Mouse (Mus musculus) megakaryocyte, embryonic 14.5 days (primary cell): Measurements from ENCODE around the gene 2510002D24Rik. TPM values are rescaled to one million over a fixed set of nuclear protein-coding genes. Genes with fewer than 3 reads are reported as not detected.
A peak's percentile ranks its signal among the peaks of the same experiment; 100 is the strongest.
"Not testable (repeated sequence)": the region's sequence is repeated elsewhere in the genome, so short reads cannot be mapped to it uniquely, and the experiment has no call there.

Source experiments
- H3K27me3 ChIP-seq: replicated peaks from 2 replicates; pipeline ENCODE3; 2012; ENCODE audit warnings: inconsistent platforms
- H3K36me3 ChIP-seq: replicated peaks from 2 replicates; pipeline ENCODE3; 2012; ENCODE audit warnings: low read length, inconsistent platforms, mixed read lengths
- H3K4me1 ChIP-seq: 2 replicates; pipeline ENCODE4 v1.6.1; 2012; ENCODE audit warnings: inconsistent platforms
- H3K4me3 ChIP-seq: replicated peaks from 2 replicates; pipeline ENCODE3; 2012; ENCODE audit warnings: moderate library complexity, mild to moderate bottlenecking, inconsistent platforms
- H3K9me3 ChIP-seq: 2 replicates; pipeline ENCODE4 v1.6.1; 2012; ENCODE audit warnings: inconsistent platforms
- FLI1 ChIP-seq: IDR thresholded peaks from 2 replicates; pipeline ENCODE4 v1.6.1; 2012; ENCODE audit warnings: low read length, inconsistent platforms, mixed read lengths
- GATA1 ChIP-seq: IDR thresholded peaks from 3 replicates; pipeline ENCODE4 v1.6.1; 2012; ENCODE audit warnings: mixed read lengths, low read length, inconsistent platforms, borderline replicate concordance
- polyA plus RNA-seq: library from polyadenylated mRNA; stranded (reverse); fragments of >175 nt; gene quantifications from 2 replicates; pipeline ENCODE4 v1.2.3, GENCODE M21; 2012; ENCODE audit warnings: low replicate concordance; ENCODE audit not compliant: insufficient read depth

Gene 2510002D24Rik
- polyA plus RNA-seq, 1 experiment, result 26.8 TPM

GRCm38 (mm10) chr16:18846301-18846820 lies 10.0 kb downstream of the 2510002D24Rik start:
- Histone ChIP-seq H3K27me3 (no peaks in the 10 kb centered on the region), H3K4me1 (no peaks in the 10 kb centered on the region), H3K4me3 (no peak overlapping the region), H3K9me3 (peaks cover 12% of the 10 kb centered on the region; the same call in 1 of the 2 replicates), H3K36me3 (peaks cover 1% of the 10 kb centered on the region)
- no peak for TF ChIP-seq GATA1
- TF ChIP-seq FLI1, result no peak

DNA sequence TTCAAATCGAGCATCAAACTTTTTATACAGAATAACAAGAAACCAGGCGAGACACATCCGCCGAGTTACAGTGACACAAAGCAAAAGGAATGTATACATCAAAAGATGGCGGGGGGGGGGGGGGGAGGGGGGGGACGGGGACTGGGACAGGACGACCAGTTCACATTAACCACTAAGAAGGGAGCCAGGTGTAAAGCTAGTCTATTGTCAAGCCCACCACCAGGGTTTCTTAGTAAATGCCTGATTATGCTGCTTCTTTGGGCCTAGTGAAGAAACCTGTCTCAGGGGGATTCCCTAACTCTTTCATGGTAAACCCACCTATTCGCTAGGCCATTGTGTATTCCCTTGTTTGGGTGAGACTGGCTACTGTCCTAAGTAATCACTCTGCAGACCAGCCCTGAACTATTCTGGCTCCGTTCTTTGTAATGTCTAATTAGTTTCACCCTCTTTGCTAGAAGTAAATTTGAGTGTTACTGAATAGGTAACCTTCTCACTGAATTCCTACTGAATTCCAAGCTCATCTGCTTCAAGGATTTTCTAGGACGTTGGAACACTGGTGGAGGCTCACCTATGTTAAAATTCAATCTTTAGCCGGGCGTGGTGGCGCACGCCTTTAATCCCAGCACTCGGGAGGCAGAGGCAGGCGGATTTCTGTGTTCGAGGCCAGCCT lies 13.3 kb downstream of the 2510002D24Rik start:
- not testable (repeated sequence) for H3K4me1 ChIP-seq, H3K9me3 ChIP-seq, H3K4me3 ChIP-seq, H3K27me3 ChIP-seq, H3K36me3 ChIP-seq

GRCm38 (mm10) chr16:18858551-18858950 lies 22.2 kb downstream of the 2510002D24Rik start:
- H3K36me3 ChIP-seq, result no peaks in the 10 kb centered on the region
- H3K27me3 ChIP-seq, result peaks cover 3% of the 10 kb centered on the region
- TF ChIP-seq GATA1, result no peak
- no peak for TF ChIP-seq FLI1
- H3K4me3 ChIP-seq, result no peak overlapping the region
- H3K4me1 ChIP-seq, result no peaks in the 10 kb centered on the region
- H3K9me3 ChIP-seq, result peaks cover 8% of the 10 kb centered on the region; the same call in 1 of the 2 replicates

- Histone ChIP-seq H3K27me3 (peaks cover 3% of the 10 kb centered on the region), H3K9me3 (peaks cover 8% of the 10 kb centered on the region; the same call in 1 of the 2 replicates), H3K36me3 (no peaks in the 10 kb centered on the region), H3K4me1 (no peaks in the 10 kb centered on the region), H3K4me3 (no peak overlapping the region)
- TF ChIP-seq FLI1 (no peak), GATA1 (no peak)
Observed at GRCm38 (mm10) chr16:18860186-18860585, 23.8 kb downstream of the 2510002D24Rik start.

GRCm38 (mm10) chr16:18870495-18870894 lies 34.1 kb downstream of the 2510002D24Rik start:
- Histone ChIP-seq H3K9me3 (peaks cover 14% of the 10 kb centered on the region), H3K36me3 (peaks cover 50% of the 10 kb centered on the region), H3K4me1 (peaks cover 11% of the 10 kb centered on the region; the same call in 1 of the 2 replicates)
- not testable (repeated sequence) for H3K4me3 ChIP-seq, H3K27me3 ChIP-seq

DNA sequence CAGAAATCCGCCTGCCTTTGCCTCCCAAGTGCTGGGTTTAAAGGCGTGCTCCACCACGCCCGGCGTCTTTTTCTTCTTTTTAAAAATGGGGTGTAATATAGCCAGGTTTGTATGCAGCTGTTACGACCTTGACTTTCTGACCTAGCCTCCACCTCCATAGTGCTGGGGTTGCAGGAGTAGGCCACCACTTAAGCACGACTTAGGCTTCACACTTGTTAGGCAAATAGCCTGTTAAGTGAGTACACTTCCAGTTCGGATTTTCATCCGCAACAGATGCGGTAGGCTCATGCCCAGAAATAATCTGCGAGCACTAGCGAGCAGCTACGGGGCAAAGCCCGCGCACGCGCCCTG lies 39.7 kb downstream of the 2510002D24Rik start:
- Histone ChIP-seq H3K27me3 (no peaks in the 10 kb centered on the region), H3K4me1 (peaks cover 38% of the 10 kb centered on the region), H3K9me3 (no peaks in the 10 kb centered on the region), H3K36me3 (peaks cover 54% of the 10 kb centered on the region), H3K4me3 (peak overlapping the region; percentile 100)
- TF ChIP-seq FLI1, result no peak
- TF ChIP-seq GATA1, result no peak

GRCm38 (mm10) chr16:18876442-18877308 lies 40.3 kb downstream of the 2510002D24Rik start, which contains the start of the genes Mrpl40 and Hira:
TSS of gene Mrpl40 (minus strand) at chr16:18876862.
TSS of gene Hira (plus strand) at chr16:18877037.
- TF ChIP-seq FLI1 (no peak; the same call in 1 of the 2 replicates), GATA1 (no peak)
- no peaks in the 10 kb centered on the region for H3K9me3 ChIP-seq
- H3K4me3 ChIP-seq, result peak within 1 kb of the TSS; percentile 100
- peaks cover 44% of the 10 kb centered on the region for H3K4me1 ChIP-seq
- peaks cover 54% of the 10 kb centered on the region for H3K36me3 ChIP-seq
- no peaks in the 10 kb centered on the region for H3K27me3 ChIP-seq

GRCm38 (mm10) chr16:18877386-18878090 lies 41.2 kb downstream of the 2510002D24Rik start:
- Histone ChIP-seq H3K36me3 (peaks cover 54% of the 10 kb centered on the region), H3K4me3 (peak overlapping the region; percentile 100), H3K27me3 (no peaks in the 10 kb centered on the region), H3K9me3 (no peaks in the 10 kb centered on the region), H3K4me1 (peaks cover 52% of the 10 kb centered on the region)
- TF ChIP-seq FLI1 (no peak), GATA1 (no peak)

DNA sequence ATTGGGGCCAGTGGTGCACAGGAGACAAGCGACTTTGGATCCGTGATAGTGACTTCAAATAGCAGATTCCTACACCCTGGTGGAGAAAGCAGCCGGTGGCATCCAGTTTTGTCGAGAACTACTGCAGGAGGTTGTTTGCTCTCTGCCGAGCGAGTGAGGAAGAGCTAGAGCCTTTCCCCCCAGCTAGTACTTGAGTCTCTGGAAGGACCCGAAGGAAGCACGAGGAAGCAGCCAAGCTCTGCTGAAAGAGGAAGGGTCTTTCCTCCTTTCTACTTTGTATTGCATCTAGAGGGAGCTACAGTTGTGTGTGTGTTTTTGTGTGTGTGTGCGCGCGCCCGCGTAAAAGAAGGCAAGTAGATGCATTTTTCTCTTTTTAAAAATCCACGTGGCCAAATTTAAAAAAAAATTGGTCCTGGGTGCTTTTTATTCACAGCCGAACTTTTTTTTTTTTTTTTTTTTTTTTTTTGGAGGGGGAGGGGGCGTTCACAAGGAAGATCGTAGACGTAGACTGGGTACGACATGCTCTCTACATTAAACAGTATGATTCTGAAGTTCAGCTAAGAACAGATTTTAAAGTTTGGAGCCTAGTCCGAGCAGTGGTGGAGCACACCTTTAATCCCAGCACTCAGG lies 41.8 kb downstream of the 2510002D24Rik start:
- peaks cover 55% of the 10 kb centered on the region for H3K4me1 ChIP-seq
- H3K9me3 ChIP-seq, result no peaks in the 10 kb centered on the region
- peaks cover 53% of the 10 kb centered on the region for H3K36me3 ChIP-seq
- no peak for TF ChIP-seq GATA1
- no peak for TF ChIP-seq FLI1
- H3K27me3 ChIP-seq, result no peaks in the 10 kb centered on the region
- peak overlapping the region; percentile 100 for H3K4me3 ChIP-seq
